Mouse (Mus musculus): Measurements from ENCODE around the gene Ush1g. TPM values are rescaled to one million over a fixed set of nuclear protein-coding genes. Genes with fewer than 3 reads are reported as not detected.

Ush1g gene
- polyA plus RNA-seq, 1 experiment from 2014 or later = 0.11 TPM

DNA sequence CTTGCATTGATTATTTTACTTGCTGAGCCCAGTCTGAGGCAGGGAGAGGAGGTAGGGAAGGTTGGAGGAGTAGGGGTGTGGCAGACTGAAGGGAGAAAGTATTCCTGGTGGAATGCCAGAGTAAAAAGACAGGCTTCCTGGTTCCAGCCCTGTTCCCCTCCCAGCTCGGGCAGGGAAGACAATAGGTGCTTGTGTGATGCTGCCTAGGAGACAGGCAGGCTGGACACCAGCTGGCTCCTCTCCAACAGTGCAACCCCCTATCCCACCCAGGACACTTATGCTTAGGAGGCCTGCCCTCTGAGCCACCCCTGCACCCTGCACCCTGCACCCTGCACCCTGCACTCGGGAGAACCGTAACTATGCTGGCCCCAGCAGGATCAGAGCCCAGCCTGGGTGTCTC, 37.5 kb upstream of the Ush1g start:
- peaks cover 3% of the 10 kb centered on the region; the same call in 1 of the 2 replicates for H3K27me3 ChIP-seq (replicated peaks; ENCODE audit: control insufficient read depth, insufficient read depth, low read length)
- H3K27ac ChIP-seq (ENCODE audit: low read length) = peak overlapping the region; percentile 53; the same call in 1 of the 2 replicates
- 0 out of 2 replicates have a peak overlapping the region, but pooled peaks have one; percentile 3 for H3K9ac ChIP-seq (ENCODE audit: low read depth, low read length)
- 40% methylated on average over 3 of the region's 3 CpGs for WGBS
- H3K4me3 ChIP-seq (ENCODE audit: low read length) = no peak overlapping the region
- peak; percentile 68 for ATAC-seq
- no peak overlapping the region for H3K4me2 ChIP-seq (ENCODE audit: low read depth, low read length)
- H3K36me3 ChIP-seq (ENCODE audit: control insufficient read depth, insufficient read depth, low read length) = no peaks in the 10 kb centered on the region
- no peaks in the 10 kb centered on the region for H3K9me3 ChIP-seq (ENCODE audit: control insufficient read depth, low read length)
- peaks cover 14% of the 10 kb centered on the region for H3K4me1 ChIP-seq (ENCODE audit: control insufficient read depth, insufficient read depth, low read length)

DNA sequence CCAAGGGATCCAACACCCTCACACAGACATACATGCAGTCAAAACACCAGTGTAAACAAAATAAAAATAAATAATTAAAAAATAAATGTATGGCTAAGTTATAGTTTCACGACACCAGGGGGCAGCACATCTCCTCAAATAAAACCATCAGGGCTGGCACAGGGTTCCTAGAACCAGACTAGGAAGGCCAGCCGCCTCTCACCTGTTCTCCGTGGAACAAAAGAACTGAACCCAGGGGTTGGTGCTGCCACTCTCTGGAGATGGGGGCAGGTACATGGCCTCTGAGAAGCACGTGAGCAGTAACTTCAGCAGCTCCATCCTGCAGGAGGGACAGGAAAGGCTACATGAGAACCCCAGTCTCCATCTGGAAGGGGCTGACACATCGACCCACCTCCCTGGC, 36.6 kb upstream of the Ush1g start:
- Histone ChIP-seq H3K36me3 (ENCODE audit: control insufficient read depth, insufficient read depth, low read length) (no peaks in the 10 kb centered on the region), H3K9me3 (ENCODE audit: control insufficient read depth, low read length) (no peaks in the 10 kb centered on the region), H3K27me3 (replicated peaks; ENCODE audit: control insufficient read depth, insufficient read depth, low read length) (peaks cover 3% of the 10 kb centered on the region; the same call in 1 of the 2 replicates), H3K4me1 (ENCODE audit: control insufficient read depth, insufficient read depth, low read length) (peaks cover 11% of the 10 kb centered on the region), H3K27ac (ENCODE audit: low read length) (no peak overlapping the region), H3K9ac (ENCODE audit: low read depth, low read length) (no peak overlapping the region), H3K4me3 (ENCODE audit: low read length) (no peak overlapping the region), H3K4me2 (ENCODE audit: low read depth, low read length) (no peak overlapping the region)
- no peak for ATAC-seq
- WGBS = 20% methylated on average over 5 of the region's 5 CpGs

DNA sequence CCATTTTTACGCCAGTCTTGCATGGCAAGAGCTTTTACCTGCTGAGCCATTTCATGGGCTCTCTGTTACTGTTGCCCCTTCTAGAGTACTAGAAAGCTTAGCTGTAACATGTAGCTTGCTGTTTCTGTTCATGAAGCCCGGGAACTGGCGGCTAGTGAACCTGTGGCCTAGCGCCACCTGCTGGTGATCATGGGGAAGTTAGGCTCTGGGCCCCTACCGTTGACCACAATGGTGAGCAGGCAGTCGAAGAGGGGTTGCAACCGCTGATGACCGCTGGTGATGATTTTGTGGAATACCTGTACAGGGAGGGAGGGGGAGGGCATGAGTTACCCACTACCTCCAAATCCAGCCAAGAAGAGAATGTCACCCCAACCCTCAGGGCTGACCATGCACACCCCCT, 32.3 kb upstream of the Ush1g start:
- no peak overlapping the region for H3K9ac ChIP-seq (ENCODE audit: low read depth, low read length)
- no peak overlapping the region for H3K27ac ChIP-seq (ENCODE audit: low read length)
- H3K9me3 ChIP-seq (ENCODE audit: control insufficient read depth, low read length) = no peaks in the 10 kb centered on the region
- peaks cover 3% of the 10 kb centered on the region; the same call in 1 of the 2 replicates for H3K27me3 ChIP-seq (replicated peaks; ENCODE audit: control insufficient read depth, insufficient read depth, low read length)
- no peak overlapping the region for H3K4me3 ChIP-seq (ENCODE audit: low read length)
- no peak overlapping the region for H3K4me2 ChIP-seq (ENCODE audit: low read depth, low read length)
- peaks cover 9% of the 10 kb centered on the region for H3K4me1 ChIP-seq (ENCODE audit: control insufficient read depth, insufficient read depth, low read length)
- no peaks in the 10 kb centered on the region for H3K36me3 ChIP-seq (ENCODE audit: control insufficient read depth, insufficient read depth, low read length)
- ATAC-seq = no peak
- 8% methylated on average over 8 of the region's 8 CpGs for WGBS

DNA sequence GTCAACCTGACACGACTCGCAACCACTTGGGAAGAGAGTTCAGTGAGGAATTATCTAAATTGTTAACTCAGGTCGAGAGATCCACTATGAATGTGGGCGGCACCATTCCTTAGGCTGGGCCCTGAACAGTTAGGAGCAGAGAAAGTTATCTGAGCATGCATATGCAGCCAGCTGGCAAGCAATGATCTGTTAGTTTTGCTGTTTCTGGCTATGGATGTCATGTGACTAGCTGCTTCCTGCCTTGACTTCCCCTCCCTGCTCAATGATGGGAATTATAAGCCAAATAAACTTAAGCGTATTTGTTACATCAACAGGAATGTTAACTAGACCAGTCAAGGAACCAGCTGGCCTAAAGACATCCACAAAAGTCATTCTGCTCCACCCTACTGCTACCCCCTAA, 31.5 kb upstream of the Ush1g start:
- Histone ChIP-seq H3K9me3 (ENCODE audit: control insufficient read depth, low read length) (no peaks in the 10 kb centered on the region), H3K9ac (ENCODE audit: low read depth, low read length) (no peak overlapping the region), H3K4me3 (ENCODE audit: low read length) (no peak overlapping the region), H3K36me3 (ENCODE audit: control insufficient read depth, insufficient read depth, low read length) (no peaks in the 10 kb centered on the region), H3K4me2 (ENCODE audit: low read depth, low read length) (no peak overlapping the region), H3K4me1 (ENCODE audit: control insufficient read depth, insufficient read depth, low read length) (peaks cover 8% of the 10 kb centered on the region; the same call in 1 of the 2 replicates), H3K27me3 (replicated peaks; ENCODE audit: control insufficient read depth, insufficient read depth, low read length) (peaks cover 3% of the 10 kb centered on the region; the same call in 1 of the 2 replicates), H3K27ac (ENCODE audit: low read length) (no peak overlapping the region)
- ATAC-seq = no peak
- 87% methylated on average over 5 of the region's 5 CpGs for WGBS

DNA sequence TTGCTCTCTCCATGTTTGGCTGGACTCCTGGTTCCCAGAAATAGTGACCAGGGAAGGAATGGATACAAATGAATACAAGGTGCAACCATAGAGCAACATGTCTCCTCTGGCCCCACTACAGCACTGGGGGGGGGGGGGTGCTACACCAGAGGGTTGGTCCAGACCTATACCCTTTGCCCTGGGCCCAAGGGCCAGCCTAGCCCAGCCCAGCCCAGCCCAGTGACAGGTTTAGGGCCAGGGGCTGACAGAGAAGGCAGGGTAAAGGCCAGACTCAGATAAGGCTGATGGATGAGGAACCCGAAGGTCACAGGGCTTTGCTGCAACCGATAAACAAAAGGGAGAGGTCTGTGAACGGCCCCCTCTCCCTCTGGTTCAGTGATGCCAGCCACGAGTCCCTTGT, 28.1 kb upstream of the Ush1g start:
- peaks cover 25% of the 10 kb centered on the region for H3K4me1 ChIP-seq (ENCODE audit: control insufficient read depth, insufficient read depth, low read length)
- H3K27me3 ChIP-seq (replicated peaks; ENCODE audit: control insufficient read depth, insufficient read depth, low read length) = peaks cover 2% of the 10 kb centered on the region; the same call in 1 of the 2 replicates
- H3K4me2 ChIP-seq (ENCODE audit: low read depth, low read length) = no peak overlapping the region
- H3K36me3 ChIP-seq (ENCODE audit: control insufficient read depth, insufficient read depth, low read length) = no peaks in the 10 kb centered on the region
- H3K27ac ChIP-seq (ENCODE audit: low read length) = no peak overlapping the region
- no peaks in the 10 kb centered on the region for H3K9me3 ChIP-seq (ENCODE audit: control insufficient read depth, low read length)
- WGBS = 23% methylated on average over 4 of the region's 4 CpGs
- ATAC-seq = peak; percentile 72
- no peak overlapping the region for H3K9ac ChIP-seq (ENCODE audit: low read depth, low read length)
- H3K4me3 ChIP-seq (ENCODE audit: low read length) = no peak overlapping the region

DNA sequence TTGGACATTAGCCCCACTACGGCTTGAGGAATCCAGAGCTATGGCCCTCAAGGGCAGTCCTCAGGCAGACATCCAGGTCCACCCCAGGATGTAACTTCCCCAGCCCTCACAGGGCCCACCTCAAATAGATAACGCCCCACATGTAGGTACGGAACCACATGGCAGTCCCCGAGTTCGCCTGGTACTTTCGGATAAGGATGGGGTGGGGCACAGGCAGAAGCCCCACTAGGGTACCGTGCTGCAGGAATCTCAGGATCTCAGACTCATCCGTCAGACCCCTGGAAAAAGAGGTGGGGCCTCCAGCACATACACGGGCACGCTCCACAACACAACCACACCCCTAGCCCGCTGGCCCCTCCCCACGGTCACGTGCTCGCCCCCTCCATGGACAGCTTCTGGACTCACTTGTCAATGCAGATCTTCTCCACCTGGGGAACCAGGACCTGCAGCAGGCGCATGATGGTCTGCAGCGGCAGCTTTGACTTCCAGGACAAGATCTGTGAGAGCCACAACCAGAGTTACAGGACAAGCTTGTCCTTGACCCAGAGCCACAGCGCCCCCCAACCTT, 26.9 kb upstream of the Ush1g start:
- Histone ChIP-seq H3K27me3 (replicated peaks; ENCODE audit: control insufficient read depth, insufficient read depth, low read length) (peaks cover 8% of the 10 kb centered on the region), H3K9ac (ENCODE audit: low read depth, low read length) (peak overlapping the region; percentile 30; the same call in 1 of the 2 replicates), H3K36me3 (ENCODE audit: control insufficient read depth, insufficient read depth, low read length) (no peaks in the 10 kb centered on the region), H3K4me3 (ENCODE audit: low read length) (peak overlapping the region; percentile 30), H3K4me2 (ENCODE audit: low read depth, low read length) (peak overlapping the region; percentile 22; the same call in 1 of the 2 replicates), H3K4me1 (ENCODE audit: control insufficient read depth, insufficient read depth, low read length) (peaks cover 25% of the 10 kb centered on the region), H3K27ac (ENCODE audit: low read length) (peak overlapping the region; percentile 72), H3K9me3 (ENCODE audit: control insufficient read depth, low read length) (no peaks in the 10 kb centered on the region)
- ATAC-seq = no peak
- WGBS = 48% methylated on average over 17 of the region's 17 CpGs

DNA sequence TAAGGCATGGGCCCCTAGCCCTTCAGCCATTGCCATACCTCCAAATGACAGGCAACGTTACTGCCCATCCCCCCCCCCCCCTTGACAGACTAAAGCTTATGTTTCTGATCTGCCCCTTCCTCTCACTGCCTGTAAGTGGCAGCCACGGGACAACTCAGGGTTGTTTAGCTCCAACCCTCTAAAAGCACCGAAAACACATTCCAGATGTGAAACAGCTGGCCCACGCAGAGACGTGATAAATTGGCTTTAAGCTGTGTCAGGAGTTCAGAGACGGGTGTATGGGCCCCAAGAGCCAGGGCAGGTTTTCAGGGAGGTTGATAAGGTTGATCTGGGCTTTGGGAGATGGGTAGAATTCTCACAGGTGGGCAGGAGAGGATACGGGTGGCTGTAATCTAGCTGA, 23.7 kb upstream of the Ush1g start:
- Histone ChIP-seq H3K27ac (ENCODE audit: low read length) (no peak overlapping the region), H3K27me3 (replicated peaks; ENCODE audit: control insufficient read depth, insufficient read depth, low read length) (peaks cover 8% of the 10 kb centered on the region), H3K4me2 (ENCODE audit: low read depth, low read length) (no peak overlapping the region), H3K4me1 (ENCODE audit: control insufficient read depth, insufficient read depth, low read length) (peaks cover 25% of the 10 kb centered on the region), H3K4me3 (ENCODE audit: low read length) (no peak overlapping the region), H3K9ac (ENCODE audit: low read depth, low read length) (no peak overlapping the region), H3K36me3 (ENCODE audit: control insufficient read depth, insufficient read depth, low read length) (no peaks in the 10 kb centered on the region), H3K9me3 (ENCODE audit: control insufficient read depth, low read length) (no peaks in the 10 kb centered on the region)
- no peak for ATAC-seq
- 28% methylated on average over 7 of the region's 7 CpGs for WGBS

DNA sequence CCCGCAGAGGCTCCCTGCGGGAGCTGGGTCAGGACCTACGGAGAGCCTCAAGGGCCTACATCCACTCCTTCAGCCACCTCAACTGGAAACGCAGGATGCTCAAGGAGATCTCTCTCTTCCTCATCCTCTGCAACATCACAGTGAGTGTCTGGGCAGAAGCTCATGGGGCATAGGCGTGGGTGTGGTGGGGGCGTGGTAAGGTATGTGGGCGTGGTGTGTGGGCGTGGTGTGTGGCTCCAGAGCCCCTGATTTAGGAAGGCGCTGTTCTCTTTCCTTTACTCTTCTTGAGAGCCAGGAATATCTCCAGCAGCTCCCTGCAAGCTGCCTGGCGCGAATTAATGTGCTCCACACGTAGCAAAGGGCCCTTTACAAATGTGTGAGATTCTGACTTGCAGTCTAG, 23.1 kb upstream of the Ush1g start:
- Histone ChIP-seq H3K9ac (ENCODE audit: low read depth, low read length) (no peak overlapping the region), H3K9me3 (ENCODE audit: control insufficient read depth, low read length) (no peaks in the 10 kb centered on the region), H3K36me3 (ENCODE audit: control insufficient read depth, insufficient read depth, low read length) (no peaks in the 10 kb centered on the region), H3K4me2 (ENCODE audit: low read depth, low read length) (no peak overlapping the region), H3K4me1 (ENCODE audit: control insufficient read depth, insufficient read depth, low read length) (peaks cover 25% of the 10 kb centered on the region), H3K27me3 (replicated peaks; ENCODE audit: control insufficient read depth, insufficient read depth, low read length) (peaks cover 8% of the 10 kb centered on the region), H3K27ac (ENCODE audit: low read length) (no peak overlapping the region), H3K4me3 (ENCODE audit: low read length) (no peak overlapping the region)
- WGBS = 14% methylated on average over 12 of the region's 12 CpGs
- ATAC-seq = no peak

DNA sequence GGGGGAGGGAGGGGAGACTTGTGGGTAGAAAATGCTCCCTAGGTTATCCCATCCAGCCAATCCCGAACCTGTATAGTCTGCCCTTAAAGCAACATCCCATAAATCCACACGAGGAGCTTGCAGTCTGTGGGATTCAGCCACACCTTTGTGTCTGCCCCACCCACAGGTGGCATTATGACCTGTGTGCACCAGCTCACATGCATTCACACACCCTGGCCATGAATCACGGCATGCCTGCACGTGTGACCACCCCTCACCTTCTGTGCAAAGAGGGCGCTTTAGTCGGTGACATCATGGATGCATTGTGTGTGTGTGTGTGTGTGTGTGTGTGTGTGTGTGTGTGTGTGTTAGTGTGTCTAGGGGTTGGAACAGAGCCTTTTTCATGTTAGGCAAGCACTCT, 20.0 kb upstream of the Ush1g start:
- Histone ChIP-seq H3K27me3 (replicated peaks; ENCODE audit: control insufficient read depth, insufficient read depth, low read length) (peaks cover 12% of the 10 kb centered on the region), H3K4me1 (ENCODE audit: control insufficient read depth, insufficient read depth, low read length) (peaks cover 21% of the 10 kb centered on the region), H3K9ac (ENCODE audit: low read depth, low read length) (no peak overlapping the region), H3K27ac (ENCODE audit: low read length) (no peak overlapping the region), H3K9me3 (ENCODE audit: control insufficient read depth, low read length) (no peaks in the 10 kb centered on the region), H3K4me3 (ENCODE audit: low read length) (no peak overlapping the region), H3K4me2 (ENCODE audit: low read depth, low read length) (no peak overlapping the region), H3K36me3 (ENCODE audit: control insufficient read depth, insufficient read depth, low read length) (no peaks in the 10 kb centered on the region)
- 64% methylated on average over 6 of the region's 6 CpGs for WGBS
- ATAC-seq = 0 out of 2 replicates have a peak, but pooled peaks have one; percentile 25

DNA sequence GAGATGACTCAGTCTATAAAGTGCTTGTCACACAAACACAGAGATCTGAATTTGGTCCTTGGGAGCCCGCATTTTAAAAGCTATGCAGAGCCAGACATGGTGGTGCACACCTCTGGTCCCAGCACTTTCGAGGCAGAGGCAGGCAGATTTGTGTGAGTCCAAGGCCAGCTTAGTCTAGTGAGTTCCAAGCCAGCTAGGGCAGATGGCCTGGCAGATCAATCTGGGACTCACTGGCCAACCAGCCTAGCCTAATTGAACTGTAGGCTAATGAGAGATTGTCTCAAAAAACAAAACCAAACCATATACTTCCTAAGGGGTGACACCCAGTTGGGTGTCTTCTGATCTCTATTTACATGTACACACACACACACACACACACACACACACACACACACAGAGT, 19.4 kb upstream of the Ush1g start:
- H3K4me2 ChIP-seq (ENCODE audit: low read depth, low read length) = no peak overlapping the region
- H3K27me3 ChIP-seq (replicated peaks; ENCODE audit: control insufficient read depth, insufficient read depth, low read length) = peaks cover 14% of the 10 kb centered on the region
- 64% methylated on average over 2 of the region's 2 CpGs for WGBS
- peaks cover 14% of the 10 kb centered on the region for H3K4me1 ChIP-seq (ENCODE audit: control insufficient read depth, insufficient read depth, low read length)
- no peak for ATAC-seq
- H3K36me3 ChIP-seq (ENCODE audit: control insufficient read depth, insufficient read depth, low read length) = no peaks in the 10 kb centered on the region
- H3K27ac ChIP-seq (ENCODE audit: low read length) = no peak overlapping the region
- H3K9me3 ChIP-seq (ENCODE audit: control insufficient read depth, low read length) = no peaks in the 10 kb centered on the region
- H3K4me3 ChIP-seq (ENCODE audit: low read length) = no peak overlapping the region
- H3K9ac ChIP-seq (ENCODE audit: low read depth, low read length) = no peak overlapping the region
